Mouse (Mus musculus) midbrain, embryonic 11.5 days (tissue): ENCODE results near the gene Il12rb1. TPM values are rescaled to one million over a fixed set of nuclear protein-coding genes. Genes with fewer than 3 reads are reported as not detected.
A peak's percentile ranks its signal among the peaks of the same experiment; 100 is the strongest.

Source experiments
- ATAC-seq: fragments of 200-750 bp; cut with Nextera tagmentation; 2 replicates; pipeline ENCODE4 v1.8.0; 2017; ENCODE audit warnings: moderate TSS enrichment, moderate library complexity; ENCODE audit not compliant: low FRiP score
- DNase-seq: peaks from one replicate; pipeline ENCODE4 v3.0.0; 2015; ENCODE audit warnings: low spot score; ENCODE audit errors: missing footprints
- H3K27ac ChIP-seq: fragments of 300-500 bp; sonication (generic); 2 replicates; pipeline ENCODE4 v1.5.1; 2014; ENCODE audit warnings: low read depth, low read length
- H3K27me3 ChIP-seq: fragments of 300-500 bp; sonication (generic); 2 replicates; pipeline ENCODE4 v1.6.1; 2014; ENCODE audit warnings: mild to moderate bottlenecking, low read length, moderate library complexity, mixed read lengths; ENCODE audit not compliant: control insufficient read depth, insufficient read depth
- H3K36me3 ChIP-seq: fragments of 300-500 bp; sonication (generic); 2 replicates; pipeline ENCODE4 v1.6.1; 2014; ENCODE audit warnings: mild to moderate bottlenecking, low read length, moderate library complexity, mixed read lengths; ENCODE audit not compliant: control insufficient read depth, insufficient read depth
- H3K4me1 ChIP-seq: fragments of 300-500 bp; sonication (generic); 2 replicates; pipeline ENCODE4 v1.6.1; 2014; ENCODE audit warnings: low read length; ENCODE audit not compliant: control insufficient read depth, insufficient read depth
- H3K4me2 ChIP-seq: fragments of 300-500 bp; sonication (generic); 2 replicates; pipeline ENCODE4 v1.6.1; 2014; ENCODE audit warnings: mild to moderate bottlenecking, moderate library complexity
- H3K4me3 ChIP-seq: fragments of 300-500 bp; sonication (generic); 2 replicates; pipeline ENCODE4 v1.5.1; 2014; ENCODE audit warnings: low read depth, low read length
- H3K9ac ChIP-seq: fragments of 300-500 bp; sonication (generic); 2 replicates; pipeline ENCODE4 v1.6.1; 2014; ENCODE audit warnings: low read length
- H3K9me3 ChIP-seq: fragments of 300-500 bp; sonication (generic); 2 replicates; pipeline ENCODE4 v1.6.1; 2016; ENCODE audit warnings: low read length; ENCODE audit not compliant: control insufficient read depth
- WGBS: fragments of 180-500 bp; shearing (Covaris S2); extraction: QIAGEN DNeasy Blood & Tissue Kit; methylation state at CpG from one replicate; pipeline ENCODE4 v1.1.7; 2014; 5-methylcytosine and 5-hydroxymethylcytosine counted together
- polyA plus RNA-seq: library from polyadenylated mRNA; unstranded; fragments of >200 nt; fragmentation: Nextera tagmentation; extraction: Ambion mirVana; gene quantifications from 2 replicates; pipeline ENCODE4 v1.2.1, GENCODE M21; 2014

Gene Il12rb1
- polyA plus RNA-seq, 1 experiment from 2014 or later, result 0.38 TPM

DNA sequence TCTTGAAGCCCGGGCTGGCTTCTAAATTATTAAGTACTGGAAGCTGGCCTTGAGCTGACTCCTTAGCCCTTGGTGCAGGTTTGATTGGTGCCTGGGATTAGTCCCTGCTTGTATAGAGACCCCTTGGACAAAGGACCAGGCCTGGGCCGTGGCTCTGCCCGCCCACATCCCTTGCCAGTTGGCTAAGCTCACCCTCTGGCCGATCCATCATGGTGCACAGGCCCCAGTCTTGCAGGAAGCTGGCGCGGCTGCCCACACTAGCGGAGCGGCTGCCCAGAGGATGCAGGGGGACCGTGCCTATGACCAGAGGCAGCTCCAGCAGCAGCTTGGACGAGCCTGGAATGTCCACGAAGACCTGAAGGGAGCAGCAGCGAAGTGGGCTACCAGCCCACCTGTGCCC, 28.4 kb downstream of the Il12rb1 start:
- ATAC-seq (no peak), DNase-seq (no peak)
- Histone ChIP-seq H3K4me1 (peaks cover 7% of the 10 kb centered on the region), H3K36me3 (peaks cover 2% of the 10 kb centered on the region; the same call in 1 of the 2 replicates), H3K4me3 (no peak overlapping the region), H3K9ac (no peak overlapping the region), H3K9me3 (no peaks in the 10 kb centered on the region), H3K27me3 (no peaks in the 10 kb centered on the region; the same call in 1 of the 2 replicates), H3K4me2 (no peak overlapping the region), H3K27ac (no peak overlapping the region)
- 89% methylated on average over 12 of the region's 12 CpGs for WGBS

DNA sequence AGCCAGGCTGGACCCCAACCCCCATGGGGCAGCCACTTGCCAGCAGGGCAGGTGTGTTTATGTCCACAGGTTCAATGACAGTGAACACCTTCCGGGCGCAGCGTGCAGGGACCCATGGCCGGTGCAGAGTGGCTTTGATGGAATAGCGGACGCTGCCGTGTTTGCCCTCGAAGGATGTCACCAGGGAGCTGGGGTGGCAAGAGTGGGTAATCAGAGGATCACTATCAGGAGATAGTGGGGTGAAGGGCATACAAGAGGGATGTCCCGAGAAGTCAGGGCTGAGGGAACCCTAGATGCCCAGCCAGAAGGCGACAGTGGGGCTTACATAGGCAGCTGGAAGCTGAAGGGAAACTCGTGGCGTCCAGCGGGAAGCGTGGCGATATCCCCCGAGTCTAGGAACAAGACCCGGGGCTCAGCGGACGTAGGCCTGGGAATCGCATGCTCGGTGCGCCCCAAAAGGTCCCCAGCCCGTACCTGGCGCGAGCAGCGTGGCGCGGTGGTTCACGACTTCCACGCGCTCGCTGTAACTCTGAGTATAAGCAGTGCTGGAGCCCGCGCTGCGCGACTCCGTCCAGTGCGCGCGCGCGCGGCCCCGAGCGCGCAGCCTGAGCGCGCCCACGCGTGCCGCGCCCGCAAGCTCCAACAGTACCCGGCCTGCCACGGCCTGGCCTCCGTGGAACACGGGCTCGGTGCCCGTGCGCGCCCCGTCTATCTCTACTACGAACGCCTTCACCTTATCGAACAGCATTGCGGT, 30.6 kb downstream of the Il12rb1 start:
- no peak for DNase-seq
- Histone ChIP-seq H3K4me3 (peak overlapping the region; percentile 60), H3K9ac (peak overlapping the region; percentile 73), H3K27me3 (no peaks in the 10 kb centered on the region; the same call in 1 of the 2 replicates), H3K9me3 (no peaks in the 10 kb centered on the region), H3K36me3 (peaks cover 2% of the 10 kb centered on the region; the same call in 1 of the 2 replicates), H3K4me2 (peak overlapping the region; percentile 78), H3K4me1 (peaks cover 6% of the 10 kb centered on the region), H3K27ac (peak overlapping the region; percentile 46; the same call in 1 of the 2 replicates)
- ATAC-seq, result peak; percentile 49
- WGBS, result 4% methylated on average over 65 of the region's 66 CpGs

DNA sequence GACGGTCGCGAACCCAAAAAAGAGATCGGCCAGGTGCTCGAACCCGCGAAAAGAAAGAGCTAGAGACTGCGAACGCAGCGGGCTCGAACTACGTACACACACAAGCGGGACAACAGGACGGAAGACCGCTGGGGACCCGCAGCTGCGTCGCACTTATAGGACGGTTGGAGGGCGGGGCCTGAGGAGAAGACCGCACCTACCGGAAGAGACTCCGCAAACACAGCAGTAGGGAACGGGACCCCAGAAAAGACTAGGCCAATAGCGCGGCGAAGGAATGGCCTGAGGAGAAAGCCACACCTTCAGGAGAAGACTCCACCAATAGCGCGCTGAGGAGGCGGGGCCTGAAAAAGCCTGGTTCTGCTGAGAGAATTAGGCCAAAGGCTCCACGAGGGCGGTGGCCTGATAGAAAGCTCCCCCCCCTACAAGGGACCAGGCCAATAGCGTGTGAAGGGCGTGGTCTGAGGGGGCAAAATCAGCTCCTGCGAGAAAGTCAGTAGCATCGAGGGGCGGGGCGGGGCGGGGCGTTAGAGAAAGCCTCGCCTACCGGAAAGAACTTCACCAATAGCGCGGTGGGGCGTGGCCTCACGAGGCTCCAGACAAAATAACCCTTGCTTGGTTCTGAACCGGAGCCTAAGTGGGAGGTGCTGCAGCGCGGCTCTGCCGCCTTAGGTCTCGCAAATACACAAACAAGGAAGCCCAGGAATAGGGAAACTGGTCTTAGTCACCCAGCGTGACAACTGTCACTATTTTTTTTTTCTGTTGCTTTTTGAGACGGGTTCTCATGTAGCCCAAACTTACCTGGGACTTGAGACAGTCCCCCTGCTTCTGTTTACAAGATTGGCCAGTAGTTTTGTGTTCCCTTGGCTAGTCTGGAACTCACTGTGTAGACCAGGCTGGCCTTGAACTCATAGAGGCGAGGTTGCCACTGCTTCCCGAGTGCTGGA, 31.4 kb downstream of the Il12rb1 start, which contains the start of gene Arrdc2:
TSS of gene Arrdc2 (minus strand) at position 313 of the 944 bp plus-strand sequence.
- peak within 1 kb of the TSS; percentile 46; the same call in 1 of the 2 replicates for H3K27ac ChIP-seq
- no peaks in the 10 kb centered on the region; the same call in 1 of the 2 replicates for H3K27me3 ChIP-seq
- DNase-seq (peak; percentile 99), ATAC-seq (peak; percentile 96)
- peak within 1 kb of the TSS; percentile 60 for H3K4me3 ChIP-seq
- H3K4me2 ChIP-seq, result peak within 1 kb of the TSS; percentile 78
- no peaks in the 10 kb centered on the region for H3K36me3 ChIP-seq
- H3K9me3 ChIP-seq, result no peaks in the 10 kb centered on the region
- H3K4me1 ChIP-seq, result peaks cover 6% of the 10 kb centered on the region
- peak within 1 kb of the TSS; percentile 73 for H3K9ac ChIP-seq
- 3% methylated on average over 54 of the region's 55 CpGs for WGBS

DNA sequence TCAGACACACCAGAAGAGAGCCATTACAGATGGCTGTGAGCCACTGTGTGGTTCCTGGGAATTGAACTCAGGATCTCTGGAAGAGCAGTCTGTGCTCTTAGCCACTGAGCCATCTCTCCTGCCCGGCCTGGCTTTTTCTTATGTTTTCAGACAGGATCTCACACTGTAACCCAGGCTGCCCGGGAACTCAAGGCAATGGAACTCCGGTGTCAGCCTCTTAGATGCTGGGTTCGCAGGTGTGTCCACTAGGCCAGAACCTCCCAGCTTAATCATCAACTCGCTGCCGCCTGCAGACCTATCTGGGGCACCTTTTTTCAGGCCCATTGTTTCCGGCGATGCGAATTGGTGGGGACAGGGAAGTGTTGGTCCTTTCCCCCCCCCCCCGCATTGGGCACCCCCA, 32.3 kb downstream of the Il12rb1 start:
- H3K36me3 ChIP-seq, result no peaks in the 10 kb centered on the region
- H3K27me3 ChIP-seq, result no peaks in the 10 kb centered on the region; the same call in 1 of the 2 replicates
- DNase-seq (no peak), ATAC-seq (no peak)
- H3K9ac ChIP-seq, result no peak overlapping the region
- 55% methylated on average over 10 of the region's 10 CpGs for WGBS
- no peak overlapping the region for H3K4me2 ChIP-seq
- H3K27ac ChIP-seq, result no peak overlapping the region
- no peak overlapping the region for H3K4me3 ChIP-seq
- H3K4me1 ChIP-seq, result peaks cover 6% of the 10 kb centered on the region
- no peaks in the 10 kb centered on the region for H3K9me3 ChIP-seq

DNA sequence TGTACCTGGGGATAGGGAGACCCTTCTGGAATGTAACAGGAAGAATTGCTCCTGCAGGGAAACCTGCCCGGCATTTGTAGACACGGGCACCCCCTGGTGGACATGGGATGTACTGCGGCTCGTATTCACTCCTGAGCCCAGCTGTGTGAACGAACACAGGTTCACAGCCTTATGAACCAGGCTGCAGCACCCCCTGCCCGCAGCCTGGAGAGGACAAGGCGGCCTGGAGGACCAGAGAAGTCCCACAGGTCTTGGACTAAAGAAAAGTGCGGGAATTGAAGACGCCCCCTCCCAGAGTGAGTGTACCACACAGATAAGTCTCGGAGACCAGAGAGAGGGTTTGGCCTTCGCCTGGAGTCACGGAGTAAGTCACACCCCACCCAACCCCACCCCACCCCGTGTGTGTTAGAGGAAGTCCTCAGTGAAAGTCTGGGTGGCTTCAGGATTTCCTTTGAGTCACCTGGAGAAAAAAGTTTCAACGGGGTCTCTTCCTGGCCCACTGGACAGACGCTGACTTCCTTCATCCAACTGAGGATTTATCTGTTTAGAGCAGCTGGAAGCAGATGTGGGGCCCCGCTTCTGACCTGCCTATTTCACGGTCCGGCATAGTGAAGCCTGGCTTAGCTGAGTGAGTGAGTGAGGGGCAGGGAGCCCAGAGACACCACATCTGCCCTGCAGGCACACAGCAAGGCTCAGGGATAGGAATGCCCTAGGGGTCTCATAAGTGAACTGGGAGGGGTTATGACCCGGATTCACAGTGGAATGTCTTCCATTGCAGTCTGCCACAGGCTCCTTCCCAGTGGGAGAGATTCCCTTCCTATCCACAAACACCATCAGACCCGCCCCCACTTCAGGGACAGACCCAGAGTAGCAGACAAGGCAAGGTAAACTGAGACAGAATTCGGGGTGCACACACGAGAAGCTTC, 33.2 kb downstream of the Il12rb1 start:
- H3K4me3 ChIP-seq, result no peak overlapping the region
- ATAC-seq, result no peak
- H3K27ac ChIP-seq, result no peak overlapping the region
- no peak overlapping the region; the same call in 1 of the 2 replicates for H3K4me2 ChIP-seq
- peak; percentile 99 for DNase-seq
- H3K9ac ChIP-seq, result no peak overlapping the region; the same call in 1 of the 2 replicates
- no peaks in the 10 kb centered on the region; the same call in 1 of the 2 replicates for H3K27me3 ChIP-seq
- H3K36me3 ChIP-seq, result no peaks in the 10 kb centered on the region
- WGBS, result 39% methylated on average over 22 of the region's 22 CpGs
- no peaks in the 10 kb centered on the region for H3K9me3 ChIP-seq
- peaks cover 6% of the 10 kb centered on the region for H3K4me1 ChIP-seq

DNA sequence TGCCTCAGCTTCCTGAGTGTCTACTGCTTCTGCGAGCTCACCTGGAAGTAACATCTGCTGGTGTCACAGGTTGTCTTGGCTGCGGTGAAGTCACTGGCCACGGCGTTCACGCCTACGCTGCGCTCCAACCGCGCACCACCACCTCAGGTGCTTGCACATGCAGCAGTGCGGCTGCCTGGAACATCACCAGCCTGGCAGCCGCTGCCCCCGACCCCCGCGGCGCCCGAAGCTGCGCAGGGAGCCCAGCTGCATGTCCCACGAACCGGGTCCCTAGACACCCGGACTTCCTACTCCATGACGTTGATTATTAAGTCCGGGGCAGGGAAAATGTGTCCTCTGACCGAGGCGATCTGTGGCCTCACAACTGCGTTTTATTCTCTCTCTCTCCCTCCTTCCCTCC, 34.2 kb downstream of the Il12rb1 start:
- Histone ChIP-seq H3K36me3 (no peaks in the 10 kb centered on the region), H3K4me3 (no peak overlapping the region), H3K27me3 (no peaks in the 10 kb centered on the region; the same call in 1 of the 2 replicates), H3K27ac (no peak overlapping the region; the same call in 1 of the 2 replicates), H3K4me2 (no peak overlapping the region), H3K9ac (no peak overlapping the region), H3K9me3 (no peaks in the 10 kb centered on the region), H3K4me1 (peaks cover 6% of the 10 kb centered on the region)
- WGBS, result 74% methylated on average over 25 of the region's 25 CpGs
- no peak for ATAC-seq
- DNase-seq, result no peak

DNA sequence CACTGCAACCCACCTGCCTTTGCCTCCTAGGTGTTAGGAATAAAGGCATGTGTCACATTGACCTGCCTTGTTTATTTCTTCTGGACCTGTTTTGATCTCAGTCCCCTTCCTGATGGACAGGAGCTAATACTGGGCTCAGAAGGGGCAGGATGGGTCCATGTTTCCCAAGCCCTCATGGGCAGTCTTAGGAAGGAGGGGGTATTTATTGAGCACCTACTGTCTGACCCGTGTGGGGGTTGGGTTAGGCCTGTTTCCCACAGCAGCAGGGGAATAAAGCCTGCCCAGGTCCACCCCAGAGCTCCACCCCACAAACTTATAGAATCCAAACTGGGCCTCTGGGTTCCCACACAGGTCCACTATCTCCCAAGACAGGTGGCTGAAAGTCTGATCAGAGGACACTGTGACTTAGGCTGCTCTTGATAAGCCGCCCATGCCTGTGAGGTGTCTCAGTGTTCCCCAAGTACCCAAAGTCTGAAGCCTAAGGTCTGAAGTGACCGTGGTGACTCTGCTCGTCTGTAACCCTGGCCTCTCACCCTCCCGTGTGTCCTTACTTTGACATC, 35.0 kb downstream of the Il12rb1 start:
- Histone ChIP-seq H3K4me1 (peaks cover 6% of the 10 kb centered on the region), H3K36me3 (no peaks in the 10 kb centered on the region), H3K27ac (no peak overlapping the region), H3K9me3 (no peaks in the 10 kb centered on the region), H3K4me3 (no peak overlapping the region), H3K9ac (no peak overlapping the region), H3K27me3 (no peaks in the 10 kb centered on the region; the same call in 1 of the 2 replicates), H3K4me2 (no peak overlapping the region)
- 81% methylated on average over 5 of the region's 5 CpGs for WGBS
- DNase-seq, result no peak
- no peak for ATAC-seq

DNA sequence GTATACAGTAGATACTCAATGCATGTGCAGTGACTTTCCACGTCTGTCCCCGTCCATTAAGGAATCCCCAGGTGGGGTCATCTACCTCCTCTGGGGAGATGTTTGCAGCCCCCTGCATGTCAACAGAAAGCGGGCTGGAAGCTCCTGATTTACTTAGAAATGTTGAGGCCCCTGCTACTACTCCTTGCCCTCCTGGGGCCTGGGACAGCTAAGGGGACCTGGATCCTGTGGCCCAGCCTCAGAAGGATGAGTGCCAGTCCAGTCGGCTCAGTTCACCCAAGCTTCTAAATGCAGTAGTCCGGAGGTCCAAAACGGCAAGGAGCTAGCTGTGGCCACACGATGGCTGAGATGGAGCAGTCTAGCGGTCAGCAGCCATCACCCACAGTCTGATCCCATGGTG, 35.7 kb downstream of the Il12rb1 start:
- H3K9ac ChIP-seq, result no peak overlapping the region
- ATAC-seq (no peak), DNase-seq (no peak)
- no peaks in the 10 kb centered on the region for H3K9me3 ChIP-seq
- H3K4me2 ChIP-seq, result no peak overlapping the region
- 83% methylated on average over 8 of the region's 8 CpGs for WGBS
- no peak overlapping the region for H3K27ac ChIP-seq
- no peaks in the 10 kb centered on the region for H3K27me3 ChIP-seq
- H3K4me1 ChIP-seq, result no peaks in the 10 kb centered on the region; the same call in 1 of the 2 replicates
- H3K36me3 ChIP-seq, result no peaks in the 10 kb centered on the region
- H3K4me3 ChIP-seq, result no peak overlapping the region
